Mouse (Mus musculus): ENCODE measurements around the gene Pik3cg. TPM values are rescaled to one million over a fixed set of nuclear protein-coding genes. Genes with fewer than 3 reads are reported as not detected.

Pik3cg gene
- total and polyA plus RNA-seq, 2 experiments from 2014 or later = 0.57 to 0.61 TPM

DNA sequence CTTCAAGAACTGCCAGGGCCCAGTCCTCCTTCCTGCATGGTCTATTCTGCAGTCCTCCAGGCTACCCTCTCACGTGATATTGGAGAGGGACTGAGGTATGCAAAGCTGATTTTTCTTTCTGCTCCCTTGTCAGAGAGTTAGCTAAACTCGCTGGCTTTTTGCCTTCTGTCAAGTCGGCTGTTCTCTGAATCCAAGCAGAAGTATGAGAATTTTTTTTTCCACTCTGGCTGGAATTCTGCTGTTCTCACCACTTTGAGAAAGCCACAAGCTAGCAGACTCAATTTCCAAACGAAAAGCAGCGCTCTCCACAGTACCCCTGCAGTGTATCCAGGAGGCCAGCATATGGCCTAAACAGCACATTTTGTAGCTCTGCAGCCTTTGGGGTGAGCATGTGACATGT lies 30.0 kb upstream of the Pik3cg start:
- TF ChIP-seq CTCF (IDR thresholded peaks at IDR 0.05; ENCODE audit: low read depth) (no peak), EP300 (IDR thresholded peaks at IDR 0.05; ENCODE audit: low read depth) (no peak)
- Histone ChIP-seq H3K27ac (ENCODE audit: low read depth) (no peak overlapping the region), H3K9ac (replicated peaks; ENCODE audit: low read depth, low read length) (no peak overlapping the region), H3K4me1 (ENCODE audit: control insufficient read depth, insufficient read depth) (no peaks in the 10 kb centered on the region), H3K4me2 (ENCODE audit: low read depth, low read length) (no peak overlapping the region), H3K27me3 (ENCODE audit: control insufficient read depth, insufficient read depth, low read length) (no peaks in the 10 kb centered on the region), H3K4me3 (ENCODE audit: low read depth, low read length) (no peak overlapping the region), H3K36me3 (replicated peaks; ENCODE audit: control insufficient read depth, insufficient read depth, low read length) (no peaks in the 10 kb centered on the region), H3K9me3 (replicated peaks; ENCODE audit: control insufficient read depth, low read length) (no peaks in the 10 kb centered on the region)
- no peak for DNase-seq (ENCODE audit: low spot score)
- WGBS = 58% methylated on average over 5 of the region's 5 CpGs
- no peak for ATAC-seq (ENCODE audit: insufficient read depth, low read depth)

DNA sequence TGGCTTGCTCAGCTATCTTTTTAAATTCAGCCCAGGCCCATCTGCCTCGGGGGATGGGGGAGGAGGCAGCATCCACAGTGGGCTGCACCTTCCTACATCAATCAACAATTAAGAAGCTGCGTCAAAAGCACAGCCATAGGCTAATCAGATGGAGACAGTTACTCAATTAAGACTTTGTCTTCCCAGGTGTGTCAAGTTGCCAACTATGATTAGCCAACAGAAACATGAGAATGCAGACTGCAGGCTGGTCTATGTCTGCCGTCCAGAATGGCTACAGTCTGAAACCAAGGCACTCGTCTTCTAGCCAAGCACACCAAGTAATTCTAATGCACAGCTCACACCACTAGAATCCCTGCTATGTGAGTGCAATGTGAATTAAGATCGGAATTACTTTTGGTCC lies 29.4 kb upstream of the Pik3cg start:
- ATAC-seq (ENCODE audit: insufficient read depth, low read depth) (no peak), DNase-seq (ENCODE audit: low spot score) (no peak)
- Histone ChIP-seq H3K36me3 (replicated peaks; ENCODE audit: control insufficient read depth, insufficient read depth, low read length) (no peaks in the 10 kb centered on the region), H3K27me3 (ENCODE audit: control insufficient read depth, insufficient read depth, low read length) (no peaks in the 10 kb centered on the region), H3K4me3 (ENCODE audit: low read depth, low read length) (no peak overlapping the region), H3K27ac (ENCODE audit: low read depth) (no peak overlapping the region), H3K4me1 (ENCODE audit: control insufficient read depth, insufficient read depth) (no peaks in the 10 kb centered on the region), H3K9ac (replicated peaks; ENCODE audit: low read depth, low read length) (no peak overlapping the region), H3K4me2 (ENCODE audit: low read depth, low read length) (no peak overlapping the region), H3K9me3 (replicated peaks; ENCODE audit: control insufficient read depth, low read length) (no peaks in the 10 kb centered on the region)
- 54% methylated on average over 5 of the region's 5 CpGs for WGBS
- TF ChIP-seq CTCF (IDR thresholded peaks at IDR 0.05; ENCODE audit: low read depth) (no peak), EP300 (IDR thresholded peaks at IDR 0.05; ENCODE audit: low read depth) (no peak)

DNA sequence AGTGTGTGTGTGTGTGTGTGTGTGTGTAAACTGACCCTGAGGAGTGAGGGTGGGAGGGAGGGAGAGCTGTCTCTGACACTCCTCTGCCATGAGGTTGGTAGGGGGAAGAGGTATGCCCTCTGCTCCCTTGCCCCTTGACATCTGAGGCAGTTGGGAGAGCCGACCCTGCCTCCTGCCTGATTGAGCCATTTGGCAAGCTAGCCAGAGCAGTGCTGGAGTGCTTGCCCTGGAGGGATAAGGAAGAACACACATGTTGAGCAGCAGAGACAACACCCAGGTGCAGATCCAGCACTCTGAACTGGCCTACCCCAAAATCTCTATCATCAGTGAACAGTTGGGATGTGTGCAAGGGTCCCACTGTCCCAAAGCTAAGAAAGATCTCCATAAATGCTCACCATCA lies 28.7 kb upstream of the Pik3cg start:
- Histone ChIP-seq H3K9me3 (replicated peaks; ENCODE audit: control insufficient read depth, low read length) (no peaks in the 10 kb centered on the region), H3K4me1 (ENCODE audit: control insufficient read depth, insufficient read depth) (no peaks in the 10 kb centered on the region), H3K9ac (replicated peaks; ENCODE audit: low read depth, low read length) (no peak overlapping the region), H3K36me3 (replicated peaks; ENCODE audit: control insufficient read depth, insufficient read depth, low read length) (no peaks in the 10 kb centered on the region), H3K4me2 (ENCODE audit: low read depth, low read length) (no peak overlapping the region), H3K27me3 (ENCODE audit: control insufficient read depth, insufficient read depth, low read length) (no peaks in the 10 kb centered on the region), H3K27ac (ENCODE audit: low read depth) (no peak overlapping the region), H3K4me3 (ENCODE audit: low read depth, low read length) (no peak overlapping the region)
- ATAC-seq (ENCODE audit: insufficient read depth, low read depth) (no peak), DNase-seq (ENCODE audit: low spot score) (no peak)
- WGBS = 47% methylated on average over 1 of the region's 1 CpGs
- TF ChIP-seq CTCF (IDR thresholded peaks at IDR 0.05; ENCODE audit: low read depth) (no peak), EP300 (IDR thresholded peaks at IDR 0.05; ENCODE audit: low read depth) (no peak)

DNA sequence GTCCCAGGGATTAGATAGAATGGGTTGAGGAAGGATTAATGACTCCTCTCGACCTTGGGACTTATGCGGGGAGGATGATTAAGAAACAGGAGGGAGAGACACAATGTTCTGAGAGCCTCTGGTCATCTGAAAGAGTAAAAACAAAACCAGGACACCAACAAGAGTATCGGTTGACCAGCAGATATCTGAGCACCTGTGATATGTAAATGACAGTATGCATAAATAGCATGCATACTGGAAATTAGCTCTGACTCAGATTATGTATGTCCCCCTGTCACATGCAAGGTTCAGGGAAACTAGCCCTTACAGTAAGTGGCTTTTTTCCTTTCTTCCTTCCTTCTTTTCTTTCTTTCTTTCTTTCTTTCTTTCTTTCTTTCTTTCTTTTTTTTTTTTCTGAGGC lies 28.0 kb upstream of the Pik3cg start:
- 73% methylated on average over 3 of the region's 3 CpGs for WGBS
- DNase-seq (ENCODE audit: low spot score) = no peak
- Histone ChIP-seq H3K9ac (replicated peaks; ENCODE audit: low read depth, low read length) (no peak overlapping the region), H3K9me3 (replicated peaks; ENCODE audit: control insufficient read depth, low read length) (no peaks in the 10 kb centered on the region), H3K36me3 (replicated peaks; ENCODE audit: control insufficient read depth, insufficient read depth, low read length) (no peaks in the 10 kb centered on the region), H3K27me3 (ENCODE audit: control insufficient read depth, insufficient read depth, low read length) (no peaks in the 10 kb centered on the region), H3K4me1 (ENCODE audit: control insufficient read depth, insufficient read depth) (no peaks in the 10 kb centered on the region), H3K4me2 (ENCODE audit: low read depth, low read length) (no peak overlapping the region), H3K27ac (ENCODE audit: low read depth) (no peak overlapping the region), H3K4me3 (ENCODE audit: low read depth, low read length) (no peak overlapping the region)
- ATAC-seq (ENCODE audit: insufficient read depth, low read depth) = no peak
- no peak for TF ChIP-seq EP300 (IDR thresholded peaks at IDR 0.05; ENCODE audit: low read depth)
- TF ChIP-seq CTCF (IDR thresholded peaks at IDR 0.05; ENCODE audit: low read depth) = no peak

DNA sequence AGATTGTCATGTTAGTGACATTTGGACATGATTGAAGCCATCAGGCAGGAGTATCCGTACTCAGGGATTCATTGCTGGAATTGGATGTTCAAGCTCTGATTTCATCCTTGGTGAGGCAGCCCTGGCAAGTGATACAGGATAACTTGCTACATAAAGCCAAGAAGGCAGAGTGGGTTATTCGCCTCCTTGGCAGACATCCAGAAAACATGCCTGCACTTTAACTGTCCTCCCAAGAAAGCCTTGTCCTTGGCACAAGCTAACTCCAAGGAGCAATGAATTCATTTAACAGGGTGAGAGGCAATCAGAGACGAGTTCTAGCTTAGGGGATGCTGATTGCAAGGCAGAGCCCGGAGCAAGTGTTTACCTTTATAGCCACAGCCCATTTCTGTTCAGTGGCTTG lies 25.4 kb upstream of the Pik3cg start:
- Histone ChIP-seq H3K9me3 (replicated peaks; ENCODE audit: control insufficient read depth, low read length) (no peaks in the 10 kb centered on the region), H3K4me3 (ENCODE audit: low read depth, low read length) (no peak overlapping the region), H3K4me2 (ENCODE audit: low read depth, low read length) (no peak overlapping the region), H3K36me3 (replicated peaks; ENCODE audit: control insufficient read depth, insufficient read depth, low read length) (no peaks in the 10 kb centered on the region), H3K27me3 (ENCODE audit: control insufficient read depth, insufficient read depth, low read length) (no peaks in the 10 kb centered on the region), H3K9ac (replicated peaks; ENCODE audit: low read depth, low read length) (no peak overlapping the region), H3K27ac (ENCODE audit: low read depth) (no peak overlapping the region), H3K4me1 (ENCODE audit: control insufficient read depth, insufficient read depth) (no peaks in the 10 kb centered on the region)
- no peak for ATAC-seq (ENCODE audit: insufficient read depth, low read depth)
- DNase-seq (ENCODE audit: low spot score) = no peak
- 49% methylated on average over 4 of the region's 4 CpGs for WGBS
- no peak for TF ChIP-seq CTCF (IDR thresholded peaks at IDR 0.05; ENCODE audit: low read depth)
- TF ChIP-seq EP300 (IDR thresholded peaks at IDR 0.05; ENCODE audit: low read depth) = no peak

DNA sequence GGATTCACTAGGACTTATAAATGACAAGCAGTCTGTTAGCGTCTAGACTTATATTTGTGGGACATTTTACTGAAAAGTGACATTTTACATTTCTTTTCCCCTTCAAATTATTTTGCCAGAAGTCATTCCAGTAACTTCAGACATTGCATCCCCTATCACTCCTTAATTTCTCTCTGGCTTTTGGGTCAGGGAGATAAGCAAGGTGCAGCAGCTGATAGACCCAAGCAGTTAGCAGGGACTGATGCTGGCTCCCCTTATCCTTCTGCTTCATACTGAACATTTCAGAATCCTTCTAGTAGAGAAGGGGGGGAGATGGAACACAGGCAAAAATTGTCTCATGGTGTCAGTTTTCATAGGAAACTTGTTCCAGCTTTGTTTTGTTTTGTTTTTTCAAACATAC lies 22.9 kb upstream of the Pik3cg start:
- TF ChIP-seq EP300 (IDR thresholded peaks at IDR 0.05; ENCODE audit: low read depth) = no peak
- TF ChIP-seq CTCF (IDR thresholded peaks at IDR 0.05; ENCODE audit: low read depth) = no peak
- H3K4me3 ChIP-seq (ENCODE audit: low read depth, low read length) = no peak overlapping the region
- no peak for DNase-seq (ENCODE audit: low spot score)
- WGBS = 86% methylated on average over 1 of the region's 1 CpGs
- no peak for ATAC-seq (ENCODE audit: insufficient read depth, low read depth)
- no peak overlapping the region for H3K27ac ChIP-seq (ENCODE audit: low read depth)
- no peaks in the 10 kb centered on the region for H3K27me3 ChIP-seq (ENCODE audit: control insufficient read depth, insufficient read depth, low read length)
- no peaks in the 10 kb centered on the region for H3K36me3 ChIP-seq (replicated peaks; ENCODE audit: control insufficient read depth, insufficient read depth, low read length)
- H3K9me3 ChIP-seq (replicated peaks; ENCODE audit: control insufficient read depth, low read length) = no peaks in the 10 kb centered on the region
- no peaks in the 10 kb centered on the region for H3K4me1 ChIP-seq (ENCODE audit: control insufficient read depth, insufficient read depth)
- no peak overlapping the region for H3K4me2 ChIP-seq (ENCODE audit: low read depth, low read length)
- no peak overlapping the region for H3K9ac ChIP-seq (replicated peaks; ENCODE audit: low read depth, low read length)
